Mouse (Mus musculus) monocyte, adult 2 months (primary cell): ENCODE data around the gene Cdk10.
A peak's percentile ranks its signal among the peaks of the same experiment; 100 is the strongest.
"Not testable (repeated sequence)": the region's sequence is repeated elsewhere in the genome, so short reads cannot be mapped to it uniquely, and the experiment has no call there.

Experiments
- DNase-seq, 2 experiments: peaks; one replicate each; pipeline ENCODE4 v3.0.0; 2022; ENCODE audit warnings: low spot score in 2 of 2, low read depth in 1 of 2

The Cdk10 gene

GRCm38 (mm10) chr8:123224278-123225266, at the start of gene Cdk10:
TSS of gene Cdk10 (plus strand) at chr8:123224842.
- peak; percentile 64 to 80 for DNase-seq

GRCm38 (mm10) chr8:123181391-123181790, 43.3 kb upstream of the Cdk10 start:
- DNase-seq: no peak

- DNase-seq: no peak
Measured at GRCm38 (mm10) chr8:123185566-123186409, 38.9 kb upstream of the Cdk10 start, which contains the start of gene Dpep1. TSS of gene Dpep1 (plus strand) at chr8:123186242.

GRCm38 (mm10) chr8:123188006-123188405, 36.6 kb upstream of the Cdk10 start:
- no peak for DNase-seq

GRCm38 (mm10) chr8:123188841-123189240, 35.8 kb upstream of the Cdk10 start:
- no peak for DNase-seq

DNA sequence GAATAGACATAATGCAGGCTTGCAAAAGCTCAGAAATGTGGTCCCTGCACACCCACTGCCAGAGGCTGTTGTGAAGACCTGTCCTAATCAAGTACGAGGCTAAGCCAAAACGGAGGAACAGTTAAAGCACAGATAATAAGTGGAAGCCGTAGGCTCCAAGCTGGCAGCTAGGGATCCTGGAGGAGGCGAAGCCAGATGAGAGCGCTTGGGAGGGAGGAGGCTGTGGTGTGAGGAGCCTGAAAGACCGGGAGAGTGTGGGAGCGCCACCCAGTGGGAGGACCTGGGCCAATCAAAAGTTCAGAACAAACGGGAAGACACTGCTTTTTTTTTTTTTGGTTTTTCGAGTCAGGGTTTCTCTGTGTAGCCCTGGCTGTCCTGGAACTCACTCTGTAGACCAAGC, 34.0 kb upstream of the Cdk10 start:
- peak in 1 of 2 experiments; percentile 16 for DNase-seq

DNA sequence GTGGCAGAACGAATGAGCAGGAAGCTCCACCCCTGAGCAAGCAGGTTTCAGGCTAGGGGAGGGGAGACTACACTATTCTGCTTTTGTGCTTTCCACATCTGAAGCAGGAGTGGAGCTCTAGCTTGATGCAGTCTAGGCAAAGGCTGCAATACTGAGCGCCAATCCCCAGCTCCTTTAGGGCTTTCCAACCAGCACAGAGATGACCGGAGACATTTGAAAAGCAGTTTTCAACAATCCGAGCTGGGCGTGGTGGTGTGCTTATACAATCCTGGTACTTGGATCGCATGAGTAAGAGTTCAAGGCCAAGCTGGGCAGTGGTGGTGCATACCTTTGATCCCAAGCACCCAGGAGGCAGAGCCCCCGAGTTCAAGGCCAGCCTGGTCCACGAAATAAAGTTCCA, 32.7 kb upstream of the Cdk10 start:
- no peak for DNase-seq

GRCm38 (mm10) chr8:123193771-123194170, 30.9 kb upstream of the Cdk10 start:
- DNase-seq: no peak

DNA sequence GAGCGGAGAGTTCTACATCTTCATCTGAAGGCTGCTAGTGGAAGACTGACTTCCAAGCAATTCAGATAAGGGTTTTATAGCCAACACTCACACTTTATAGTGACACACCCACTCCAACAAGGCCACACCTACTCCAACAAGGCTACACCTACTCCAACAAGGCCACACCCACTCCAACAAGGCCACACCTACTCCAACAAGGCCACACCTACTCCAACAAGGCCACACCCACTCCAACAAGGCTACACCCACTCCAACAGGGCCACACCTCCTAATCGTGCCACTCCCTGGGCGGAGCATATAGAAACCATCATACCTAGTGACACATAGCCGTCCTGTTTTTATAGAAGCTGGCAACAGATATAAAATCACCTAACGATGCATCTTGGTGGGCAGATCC, 27.6 kb upstream of the Cdk10 start:
- DNase-seq: peak in 1 of 2 experiments; percentile 10

DNA sequence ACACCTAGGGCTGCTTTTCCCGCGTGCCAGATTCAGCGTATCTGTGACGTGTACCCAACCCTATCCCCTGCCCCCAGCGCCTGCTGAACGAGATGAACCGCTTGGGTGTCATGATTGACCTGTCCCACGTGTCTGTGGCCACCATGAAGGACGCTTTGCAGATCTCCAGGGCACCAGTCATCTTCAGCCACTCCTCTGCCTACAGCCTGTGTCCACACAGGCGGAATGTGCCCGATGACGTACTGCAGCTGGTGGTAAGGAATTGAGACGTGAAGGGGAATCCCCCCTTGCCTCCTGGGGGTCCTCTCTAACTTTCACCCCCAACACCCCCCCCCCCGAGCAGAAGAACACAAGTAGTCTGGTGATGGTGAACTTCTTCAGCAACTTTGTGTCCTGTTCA, 24.8 kb upstream of the Cdk10 start:
- DNase-seq: no peak

- DNase-seq: peak in 1 of 2 experiments; percentile 53
Measured at GRCm38 (mm10) chr8:123202288-123202687, 22.4 kb upstream of the Cdk10 start.

GRCm38 (mm10) chr8:123203571-123203970, 21.1 kb upstream of the Cdk10 start:
- no peak for DNase-seq

DNA sequence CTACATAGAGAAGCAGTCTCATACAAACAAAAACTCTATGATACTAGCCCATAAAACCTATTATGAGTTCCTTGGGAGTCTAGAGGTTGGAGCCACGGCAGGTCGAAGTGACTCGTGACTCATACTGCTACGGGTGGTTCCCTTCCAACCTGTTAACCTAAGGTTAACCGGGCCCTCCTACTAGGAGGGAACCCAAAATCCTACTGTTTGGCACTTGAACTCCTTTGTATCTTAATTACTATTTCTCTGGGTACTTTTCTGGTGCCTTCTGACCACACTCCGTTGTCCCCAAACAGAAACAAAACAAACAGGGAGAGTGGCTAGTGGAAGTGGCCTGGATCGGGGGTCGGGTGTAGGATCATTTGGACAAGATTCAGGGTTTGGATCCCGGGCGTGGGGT, 12.8 kb upstream of the Cdk10 start:
- DNase-seq: no peak

DNA sequence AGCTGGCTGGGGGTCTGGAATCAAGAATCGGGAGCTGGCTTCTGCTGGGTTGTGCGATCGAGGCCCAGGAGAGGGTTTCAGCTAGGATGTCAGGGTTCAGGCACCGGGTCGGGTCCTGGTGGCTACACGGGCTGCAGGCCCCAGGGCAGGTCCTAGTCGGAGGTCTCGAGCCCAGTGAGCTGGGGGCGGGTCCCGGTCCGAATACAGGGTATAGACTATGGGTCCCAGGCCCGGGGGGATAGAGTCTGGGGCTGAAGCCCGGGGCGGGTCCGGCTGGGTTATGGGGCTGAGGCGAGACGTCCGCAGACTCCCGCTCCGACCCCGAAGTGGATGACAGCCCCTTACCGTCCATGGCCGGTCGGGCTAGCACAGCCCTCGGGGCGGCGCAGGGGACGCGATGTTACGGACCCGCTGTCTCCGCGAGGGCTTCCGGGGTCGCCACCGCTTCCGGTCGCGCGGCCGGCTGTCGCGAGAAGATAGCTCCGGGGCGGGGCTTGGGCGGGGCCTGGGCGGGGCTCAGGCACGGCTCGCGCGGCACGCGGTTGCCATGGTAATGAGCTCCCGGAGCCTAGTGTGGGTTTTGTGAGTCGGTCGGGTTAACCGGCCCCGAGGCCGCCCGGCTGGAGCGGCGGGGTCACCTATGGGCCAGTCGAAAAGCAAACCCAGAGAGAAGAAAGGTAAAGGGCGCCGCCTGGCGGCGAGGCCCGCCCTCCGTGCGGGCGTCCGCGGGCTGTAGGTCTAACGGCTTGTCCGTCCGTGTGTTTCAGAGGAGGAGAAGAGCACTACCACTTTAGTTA, 12.1 kb upstream of the Cdk10 start, which contains the start of the genes Chmp1a and Spata33:
Gene Chmp1a, minus strand, starts transcription at position 443 of the 797 bp plus-strand sequence.
Gene Spata33, plus strand, starts transcription at position 512 of the 797 bp plus-strand sequence.
- peak; percentile 65 to 75 for DNase-seq

DNA sequence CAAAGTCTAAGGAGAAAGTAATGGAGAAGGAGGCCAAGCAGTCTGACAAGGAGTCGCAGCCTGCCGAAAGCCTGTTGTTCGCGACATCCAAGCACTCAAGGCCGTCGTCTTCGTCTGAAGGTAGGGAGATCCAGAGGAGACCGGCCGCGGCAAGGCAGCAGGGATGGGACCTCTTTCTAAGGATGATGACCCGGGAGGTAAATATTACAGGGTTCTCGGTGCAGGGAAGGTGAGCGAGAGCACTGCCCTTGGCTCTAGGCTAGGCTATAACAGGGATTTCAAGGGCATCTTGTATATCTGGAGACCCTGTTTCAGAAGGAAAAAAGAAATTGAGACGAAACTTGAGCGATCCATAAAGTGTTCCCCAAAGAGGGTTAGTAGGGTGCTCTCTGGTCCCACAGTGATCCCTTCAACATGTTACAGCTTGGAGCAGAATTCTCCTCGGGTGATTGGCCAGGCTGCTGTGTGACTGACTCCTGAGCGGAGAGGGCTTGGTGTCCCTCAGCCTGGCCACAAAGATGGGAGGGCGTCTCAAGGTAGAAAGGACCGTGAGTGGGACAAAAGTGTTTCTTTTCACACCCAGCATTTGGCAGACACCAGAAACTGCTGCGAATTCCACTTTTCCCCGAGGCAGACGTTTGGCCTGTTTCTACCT, 11.4 kb upstream of the Cdk10 start:
- DNase-seq: no peak

DNA sequence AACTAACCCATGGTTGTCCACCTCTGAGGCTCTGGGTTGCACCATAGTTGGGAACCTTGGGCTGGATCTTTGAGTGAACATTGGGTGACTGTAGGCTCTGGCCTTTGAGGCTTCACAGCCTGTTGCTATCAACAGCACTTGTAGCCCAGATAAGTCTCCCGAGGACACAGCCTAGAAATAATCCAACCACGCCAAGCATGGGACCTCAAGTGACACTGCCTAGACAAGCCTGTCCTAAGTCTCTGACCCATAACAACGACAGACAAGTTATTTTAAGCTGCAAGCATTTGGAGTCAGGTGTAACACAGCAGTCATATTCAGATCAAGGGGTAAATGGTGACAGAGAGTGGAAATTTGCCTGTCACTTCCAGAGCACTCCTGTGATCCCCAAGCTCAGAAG, 9.2 kb upstream of the Cdk10 start:
- no peak for DNase-seq

- DNase-seq: no peak
Measured at GRCm38 (mm10) chr8:123220917-123221316, 3.7 kb upstream of the Cdk10 start.

GRCm38 (mm10) chr8:123228416-123228815, 3.8 kb downstream of the Cdk10 start:
- no peak for DNase-seq

DNA sequence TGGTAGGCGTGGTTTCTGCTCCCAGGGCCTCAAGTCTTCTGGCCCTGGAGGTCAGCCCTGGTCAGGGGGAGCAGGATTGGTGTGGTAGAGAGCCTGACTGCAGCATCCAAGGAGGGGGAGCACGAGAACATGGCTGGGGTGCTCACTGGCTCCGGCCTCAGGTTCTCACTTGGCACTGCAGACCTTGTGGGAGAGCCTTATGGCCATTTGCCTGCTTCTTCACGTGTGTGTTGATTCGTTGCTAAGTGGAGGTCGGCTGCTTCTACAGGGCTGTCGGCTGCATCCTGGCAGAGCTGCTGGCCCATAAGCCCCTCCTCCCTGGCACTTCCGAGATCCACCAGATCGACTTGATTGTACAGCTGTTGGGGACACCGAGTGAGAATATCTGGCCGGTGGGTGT, 5.7 kb downstream of the Cdk10 start:
- not testable (repeated sequence) for DNase-seq

DNA sequence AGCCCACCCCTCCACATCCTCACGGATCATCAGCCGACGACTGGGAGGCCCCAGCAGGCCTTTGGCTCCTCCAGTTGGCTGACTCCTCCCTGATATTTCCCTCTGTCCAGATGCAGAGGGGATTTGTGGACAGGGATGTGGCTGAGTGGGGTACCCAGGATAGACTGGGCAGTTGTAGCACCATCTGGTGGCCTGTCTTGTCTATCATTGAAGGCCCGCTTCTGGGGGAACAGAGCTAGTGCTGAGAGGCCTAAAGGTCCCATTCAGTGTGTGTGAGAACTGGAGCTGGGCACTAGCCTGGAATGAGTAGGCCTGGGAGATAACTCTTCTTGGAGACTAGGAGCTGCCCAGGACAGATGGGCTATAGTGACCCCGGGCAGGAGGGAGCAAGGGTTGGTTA, 7.1 kb downstream of the Cdk10 start:
- DNase-seq: no peak
